Mouse (Mus musculus): ENCODE data around the gene Hadhb.

The Hadhb gene

GRCm38 (mm10) chr5:30154474-30155394 lies at the start of gene Hadhb, which contains the start of gene Hadha:
Gene Hadhb (plus strand): TSS chr5:30155248.
Gene Hadha (minus strand): TSS chr5:30155162.
- DNase-seq (ENCODE audit: low read depth, low spot score), result peak; percentile 97

GRCm38 (mm10) chr5:30105668-30106300 lies 49.3 kb upstream of the Hadhb start, which contains the start of gene 3110082J24Rik:
Gene 3110082J24Rik (minus strand): TSS chr5:30106086.
- no peak for DNase-seq (ENCODE audit: low read depth, low spot score)

- no peak for DNase-seq (ENCODE audit: low read depth, low spot score)
Measured at GRCm38 (mm10) chr5:30106756-30107155, 48.3 kb upstream of the Hadhb start.

GRCm38 (mm10) chr5:30107186-30107585 lies 47.9 kb upstream of the Hadhb start:
- DNase-seq (ENCODE audit: low read depth, low spot score), result no peak

- no peak for DNase-seq (ENCODE audit: low read depth, low spot score)
Measured at GRCm38 (mm10) chr5:30107611-30108041, 47.4 kb upstream of the Hadhb start.

GRCm38 (mm10) chr5:30108233-30108632 lies 46.8 kb upstream of the Hadhb start:
- no peak for DNase-seq (ENCODE audit: low read depth, low spot score)

- DNase-seq (ENCODE audit: low read depth, low spot score), result no peak
Measured at GRCm38 (mm10) chr5:30109899-30110298, 45.1 kb upstream of the Hadhb start.

- DNase-seq (ENCODE audit: low read depth, low spot score), result no peak
Measured at GRCm38 (mm10) chr5:30110371-30111060, 44.5 kb upstream of the Hadhb start.

GRCm38 (mm10) chr5:30111126-30111525 lies 43.9 kb upstream of the Hadhb start:
- no peak for DNase-seq (ENCODE audit: low read depth, low spot score)

GRCm38 (mm10) chr5:30111771-30112170 lies 43.3 kb upstream of the Hadhb start:
- DNase-seq (ENCODE audit: low read depth, low spot score), result no peak

- DNase-seq (ENCODE audit: low read depth, low spot score), result peak; percentile 26
Measured at GRCm38 (mm10) chr5:30112533-30113068, 42.4 kb upstream of the Hadhb start.

- peak; percentile 82 for DNase-seq (ENCODE audit: low read depth, low spot score)
Measured at GRCm38 (mm10) chr5:30113881-30114760, 40.9 kb upstream of the Hadhb start.

GRCm38 (mm10) chr5:30114761-30115140 lies 40.3 kb upstream of the Hadhb start:
- no peak for DNase-seq (ENCODE audit: low read depth, low spot score)

GRCm38 (mm10) chr5:30115718-30116117 lies 39.3 kb upstream of the Hadhb start:
- no peak for DNase-seq (ENCODE audit: low read depth, low spot score)

- no peak for DNase-seq (ENCODE audit: low read depth, low spot score)
Measured at GRCm38 (mm10) chr5:30118018-30118417, 37.0 kb upstream of the Hadhb start.

- DNase-seq (ENCODE audit: low read depth, low spot score), result no peak
Measured at GRCm38 (mm10) chr5:30119163-30119562, 35.9 kb upstream of the Hadhb start.

- no peak for DNase-seq (ENCODE audit: low read depth, low spot score)
Measured at GRCm38 (mm10) chr5:30120106-30120505, 34.9 kb upstream of the Hadhb start.

GRCm38 (mm10) chr5:30122481-30122880 lies 32.6 kb upstream of the Hadhb start:
- no peak for DNase-seq (ENCODE audit: low read depth, low spot score)

- peak; percentile 73 for DNase-seq (ENCODE audit: low read depth, low spot score)
Measured at GRCm38 (mm10) chr5:30125587-30125986, 29.5 kb upstream of the Hadhb start.

GRCm38 (mm10) chr5:30126756-30127155 lies 28.3 kb upstream of the Hadhb start:
- DNase-seq (ENCODE audit: low read depth, low spot score), result no peak

Measured in A20 (cell line).